Mouse (Mus musculus): ENCODE results near the gene Myo1e. TPM values are rescaled to one million over a fixed set of nuclear protein-coding genes. Genes with fewer than 3 reads are reported as not detected.
"Not testable (repeated sequence)": the region's sequence is repeated elsewhere in the genome, so short reads cannot be mapped to it uniquely, and the experiment has no call there.

Myo1e gene
- total RNA-seq, 2 experiments from 2014 or later: 22.6 to 23.3 TPM

DNA sequence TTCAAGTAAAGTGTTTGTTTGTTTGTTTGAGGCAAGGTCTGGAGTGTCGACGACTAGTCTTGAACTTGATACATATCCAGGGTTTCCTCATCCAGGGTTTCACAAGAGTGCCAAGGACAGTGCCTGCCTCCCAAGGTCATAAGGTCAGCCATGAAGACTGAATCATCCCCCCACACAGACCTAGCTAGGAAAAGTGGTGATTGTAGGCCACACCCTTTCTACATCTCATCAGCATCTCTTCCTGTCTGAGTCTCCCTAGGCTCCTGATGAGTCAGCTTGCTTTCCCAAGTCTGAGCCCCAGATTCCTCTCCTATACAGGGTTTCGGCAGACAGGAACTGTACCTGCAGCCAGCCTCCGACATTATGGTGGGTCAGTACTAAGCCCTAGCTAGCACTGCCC is 41.7 kb downstream of the Myo1e start:
- intact Hi-C loops (cut with DNase I): no loop called here
- DNase-seq: no peak

DNA sequence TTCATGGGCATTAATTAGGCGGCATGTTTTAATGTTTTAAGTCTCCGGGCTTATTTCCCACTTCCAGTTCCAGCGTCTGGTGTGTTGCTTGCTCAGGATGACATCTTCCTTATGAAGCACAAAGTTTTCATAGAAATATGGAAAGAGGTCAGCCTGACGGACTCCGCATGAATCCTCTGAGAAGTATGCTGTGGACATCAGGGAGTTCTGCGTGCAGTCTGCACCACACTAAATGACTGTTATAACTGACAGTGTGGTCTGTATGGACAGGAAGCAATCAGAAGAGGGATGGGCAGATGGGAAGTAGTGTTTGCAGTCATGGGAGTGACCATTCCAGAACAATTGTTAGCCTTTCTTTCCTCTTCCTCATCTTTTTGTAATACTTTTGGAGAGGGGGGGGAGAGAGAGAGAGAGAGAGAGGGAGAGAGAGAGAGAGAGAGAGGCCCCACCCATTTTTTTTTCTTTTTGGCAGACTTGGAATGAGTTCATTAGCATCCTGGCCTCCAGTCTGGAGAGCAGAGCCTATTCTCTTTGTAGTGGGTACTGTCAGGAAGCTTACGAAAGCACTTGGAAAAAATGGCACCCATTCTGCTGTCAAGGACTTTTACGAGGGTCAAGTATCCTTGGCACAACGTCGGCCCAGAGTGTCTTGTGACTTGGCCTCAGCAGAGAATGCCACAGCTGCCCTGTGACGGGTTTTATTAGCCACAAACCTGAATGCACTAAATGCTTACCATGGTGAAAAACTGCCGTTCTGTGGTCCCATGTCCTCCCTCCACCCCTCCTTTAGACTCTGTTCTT is 42.9 kb downstream of the Myo1e start:
- intact Hi-C loops (cut with DNase I): no loop called here
- peak; percentile 54 to 64 for DNase-seq

DNA sequence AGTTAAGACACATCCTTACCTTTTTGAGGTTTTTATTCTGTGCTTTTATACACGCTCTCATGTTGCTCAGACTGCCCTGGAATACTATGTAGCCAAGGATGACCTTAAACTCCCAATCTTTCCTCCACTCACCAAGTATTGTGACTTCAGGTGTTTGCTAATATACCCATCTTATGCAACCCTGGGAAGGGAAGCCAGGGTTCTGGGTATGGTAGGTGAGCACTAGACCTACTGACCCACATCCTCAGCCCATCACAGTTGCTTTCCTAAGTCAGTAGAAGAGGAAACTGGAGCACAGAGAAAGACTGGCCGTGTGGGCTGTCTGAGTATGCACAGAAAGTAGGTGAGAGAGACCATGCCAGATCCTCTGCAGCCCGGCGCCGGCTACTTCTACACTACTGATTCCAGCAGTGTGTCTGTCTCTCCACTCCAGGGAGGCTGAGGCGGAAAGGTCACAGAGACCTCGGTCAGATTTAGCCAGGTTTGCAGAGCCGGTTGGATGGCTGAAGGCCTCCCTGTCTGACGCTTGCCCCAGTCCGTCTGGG is 44.4 kb downstream of the Myo1e start:
- DNase-seq: no peak
- intact Hi-C loops (cut with DNase I): no loop called here

DNA sequence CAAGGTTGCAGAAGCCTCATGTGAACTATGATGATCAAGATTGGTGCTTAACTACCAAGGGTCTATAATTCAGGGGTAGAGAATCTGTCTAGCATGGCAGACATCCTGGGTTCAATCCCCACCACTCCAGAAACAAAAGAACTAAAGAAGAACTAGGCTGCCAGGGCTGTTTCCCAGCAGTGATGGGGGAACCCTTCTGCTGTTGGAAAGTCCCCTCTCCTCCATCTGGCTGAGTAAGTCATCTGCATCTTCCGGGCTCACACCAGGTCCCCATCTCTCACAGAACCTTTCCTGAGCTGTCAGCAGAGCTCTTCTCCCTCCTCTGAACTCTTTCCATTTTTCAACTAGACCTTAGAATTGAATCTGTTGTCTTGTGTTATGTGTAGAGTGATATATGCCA is 45.9 kb downstream of the Myo1e start:
- intact Hi-C loops (cut with DNase I): no loop called here
- no peak for DNase-seq

DNA sequence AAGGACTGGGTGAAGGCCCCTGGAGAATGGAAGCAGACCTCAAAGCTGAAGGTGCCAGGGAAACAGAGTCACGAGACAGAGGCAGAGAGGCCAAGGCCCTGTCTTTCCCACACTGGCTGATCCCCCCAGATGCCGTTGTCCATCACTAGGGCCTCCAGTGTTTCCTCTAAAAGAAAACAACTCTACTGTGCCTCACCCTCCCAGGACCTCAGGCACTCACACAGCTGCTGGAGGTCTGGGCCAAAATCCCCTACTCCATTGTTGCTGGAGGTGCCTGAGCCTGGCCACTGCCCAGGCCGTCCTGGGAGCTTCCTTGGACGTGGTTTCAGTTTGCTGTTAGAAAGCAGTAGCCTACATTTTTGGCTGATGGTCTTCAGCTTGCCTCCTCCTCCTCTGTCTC is 47.9 kb downstream of the Myo1e start:
- intact Hi-C loops (cut with DNase I): loop anchor here (5.0 kb wide), 1 partner anchor 33 kb away; no protein-coding TSS in a partner anchor

DNA sequence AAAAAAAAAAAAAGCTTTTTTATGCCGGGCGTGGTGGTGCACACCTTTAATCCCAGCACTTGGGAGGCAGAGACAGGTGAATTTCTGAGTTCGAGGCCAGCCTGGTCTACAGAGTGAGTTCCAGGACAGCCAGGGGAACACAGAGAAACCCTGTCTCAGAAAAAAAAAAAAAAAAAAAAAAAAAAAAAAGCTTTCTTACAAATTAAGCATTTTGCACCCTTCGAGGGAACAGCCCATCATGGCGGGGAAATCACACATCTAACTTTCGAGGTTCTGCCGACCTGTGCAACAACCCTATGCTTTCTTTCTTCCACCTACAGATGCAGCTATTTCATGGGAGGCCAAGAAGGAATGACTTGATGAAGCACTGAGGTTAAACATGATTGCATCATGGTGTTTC is 48.9 kb downstream of the Myo1e start:
- intact Hi-C loops (cut with DNase I): loop anchor here (5.0 kb wide), 1 partner anchor 34 kb away; no protein-coding TSS in a partner anchor
- DNase-seq: not testable (repeated sequence)

More for the DNA sequence above, 47.9 kb downstream of the Myo1e start:
- DNase-seq: no peak

DNA sequence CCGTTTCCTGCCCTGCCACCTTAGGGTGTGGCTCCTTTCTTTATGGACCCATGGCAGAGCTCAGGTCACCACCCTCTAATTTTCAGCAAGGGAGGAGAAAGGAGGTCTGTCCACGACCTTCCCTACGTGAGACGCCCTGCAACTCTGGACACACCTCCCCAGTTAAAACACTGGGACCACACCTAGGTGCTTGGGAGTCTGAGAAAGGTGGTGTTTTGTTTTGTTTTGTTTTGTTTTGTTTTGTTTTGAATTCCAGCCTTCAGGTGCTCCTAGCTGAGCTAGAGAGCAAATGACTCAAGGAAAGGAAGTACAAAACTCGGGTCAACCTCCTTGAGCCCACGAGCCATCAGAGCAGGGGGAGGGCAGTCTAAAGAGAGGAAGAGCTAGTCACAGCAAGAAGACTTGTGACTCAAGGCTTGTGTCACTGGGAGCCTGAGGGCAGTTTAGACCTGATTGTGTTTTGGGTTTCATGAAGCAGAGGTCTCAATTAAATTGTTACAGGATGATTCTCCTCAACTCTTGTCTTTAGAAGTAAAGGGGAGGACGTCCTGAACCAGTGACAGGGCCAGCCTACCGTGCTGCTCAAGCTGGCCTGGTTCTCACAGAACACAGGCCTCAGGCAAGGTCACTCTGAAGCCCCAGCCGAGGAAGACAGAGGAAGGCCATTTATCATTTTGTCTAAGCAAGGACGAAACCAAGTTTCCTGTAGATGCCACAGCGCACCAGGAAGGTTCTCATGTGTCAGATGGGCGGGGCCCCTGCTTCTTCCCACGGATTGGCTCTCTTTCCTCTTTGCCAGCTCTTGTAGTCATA is 50.3 kb downstream of the Myo1e start:
- intact Hi-C loops (cut with DNase I): loop anchor here (5.0 kb wide), 1 partner anchor 35 kb away; no protein-coding TSS in a partner anchor
- no peak for DNase-seq

DNA sequence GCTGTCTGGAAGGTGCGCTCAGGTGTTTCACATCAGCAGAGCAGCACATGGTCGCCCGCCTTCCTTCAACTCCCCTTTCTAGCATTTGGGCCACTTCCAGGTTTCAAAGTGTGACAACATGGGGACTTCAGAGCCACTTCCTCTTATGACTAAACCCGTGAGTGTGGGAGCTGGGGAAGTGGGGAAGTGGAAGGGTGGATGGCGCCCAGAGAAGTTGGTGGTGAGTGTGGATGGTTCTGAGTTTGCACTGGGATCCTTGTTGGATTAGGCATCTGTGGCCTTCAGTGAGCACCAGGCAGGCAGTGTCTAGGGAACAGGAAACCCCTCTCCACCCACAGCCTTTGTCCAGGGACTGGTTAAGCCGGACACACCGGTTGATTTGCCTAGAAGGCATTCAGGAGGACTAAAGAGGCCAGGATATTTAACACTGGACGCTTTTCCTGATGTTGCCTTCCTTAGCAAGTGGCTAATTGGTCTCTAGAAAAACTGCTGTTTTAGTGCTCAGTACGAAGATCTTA is 53.2 kb downstream of the Myo1e start:
- DNase-seq: peak; percentile 33 to 38
- intact Hi-C loops (cut with DNase I): loop anchor here (2.0 kb wide), 1 partner anchor 52 kb away; no protein-coding TSS in a partner anchor

DNA sequence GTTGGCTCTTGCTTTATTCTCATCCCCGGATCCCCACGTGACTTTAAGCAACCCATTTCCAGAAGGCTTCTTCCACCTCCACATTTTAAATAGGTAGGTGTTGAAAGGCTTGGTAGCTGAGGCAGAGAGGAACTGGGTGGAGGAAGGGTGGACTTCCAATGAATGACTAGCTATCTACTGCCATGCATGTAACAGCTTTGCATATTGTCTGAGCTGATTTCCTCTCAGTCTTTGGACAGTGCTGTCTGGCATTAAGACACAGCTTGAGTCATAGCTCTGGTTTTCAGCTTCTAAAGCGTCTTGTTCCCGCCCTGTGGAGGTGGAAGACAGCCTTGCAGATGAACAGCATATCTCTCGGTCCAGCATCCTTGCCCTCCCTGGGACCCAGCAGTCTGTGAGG is 54.5 kb downstream of the Myo1e start:
- DNase-seq: peak in 1 of 2 experiments; percentile 23
- intact Hi-C loops (cut with DNase I): loop anchor here (2.0 kb wide), 1 partner anchor 53 kb away; no protein-coding TSS in a partner anchor

DNA sequence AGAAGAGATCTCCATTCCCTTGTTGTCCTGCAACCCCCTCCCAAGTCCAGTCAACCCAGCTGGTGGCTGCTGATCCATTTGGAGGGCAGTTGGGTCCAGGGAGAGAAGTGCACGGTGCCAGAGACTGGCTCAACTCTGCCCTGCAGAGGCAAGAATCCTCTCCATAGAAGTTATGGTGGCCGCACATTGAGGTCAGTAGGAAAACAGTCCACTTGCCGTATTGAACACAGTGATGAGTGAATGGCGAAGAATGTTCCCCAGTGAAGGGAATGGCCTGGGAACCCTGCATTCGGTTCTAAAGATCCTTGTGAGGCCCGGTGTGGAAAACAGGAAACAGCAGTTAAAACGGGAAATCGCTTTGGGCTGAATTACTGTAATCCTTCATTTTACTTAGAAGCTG is 56.0 kb downstream of the Myo1e start:
- intact Hi-C loops (cut with DNase I): no loop called here
- DNase-seq: peak in 1 of 2 experiments; percentile 26

DNA sequence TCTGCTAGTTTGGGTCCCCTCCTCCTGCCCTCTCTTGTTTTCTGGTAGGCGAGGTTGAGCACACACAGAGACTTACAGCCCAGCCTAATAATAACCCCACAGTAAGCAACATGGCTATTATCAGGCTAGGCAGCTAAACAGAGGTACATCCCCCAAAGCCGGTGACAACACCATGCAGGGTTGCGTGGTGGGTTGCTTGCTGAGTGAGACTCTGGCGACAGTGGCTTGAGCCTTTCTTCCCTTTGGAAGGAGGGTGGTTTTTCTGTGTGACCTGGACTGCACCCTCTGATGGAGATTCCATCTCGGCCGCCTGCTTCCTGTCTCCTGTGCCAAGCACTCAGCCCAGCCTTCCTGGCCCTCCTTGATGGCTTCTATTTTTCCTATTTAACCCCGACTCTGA is 56.6 kb downstream of the Myo1e start:
- intact Hi-C loops (cut with DNase I): loop anchor here (2.0 kb wide), 1 partner anchor 51 kb away; no protein-coding TSS in a partner anchor
- peak; percentile 56 to 69 for DNase-seq

DNA sequence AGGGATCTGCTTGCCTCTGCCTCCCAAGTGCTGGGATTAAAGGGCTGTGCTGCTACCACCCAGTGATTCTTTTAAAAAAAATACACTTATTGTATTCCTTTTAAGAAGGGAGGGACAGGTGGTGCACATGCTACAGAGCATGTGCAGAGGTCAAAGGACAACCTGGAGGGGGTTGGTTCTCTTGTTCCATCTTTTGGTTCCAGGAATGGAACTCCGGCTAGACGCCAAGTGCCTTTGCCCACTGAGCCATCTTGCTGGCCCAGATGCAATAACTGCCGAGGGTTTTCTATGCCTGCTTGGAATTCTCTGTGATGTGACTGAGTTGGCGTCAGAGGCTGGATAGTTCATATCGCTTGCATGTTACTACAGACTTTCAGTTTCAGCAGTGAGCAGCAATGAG is 58.4 kb downstream of the Myo1e start:
- DNase-seq: no peak
- intact Hi-C loops (cut with DNase I): loop anchor here (2.0 kb wide), 1 partner anchor 49 kb away; no protein-coding TSS in a partner anchor

DNA sequence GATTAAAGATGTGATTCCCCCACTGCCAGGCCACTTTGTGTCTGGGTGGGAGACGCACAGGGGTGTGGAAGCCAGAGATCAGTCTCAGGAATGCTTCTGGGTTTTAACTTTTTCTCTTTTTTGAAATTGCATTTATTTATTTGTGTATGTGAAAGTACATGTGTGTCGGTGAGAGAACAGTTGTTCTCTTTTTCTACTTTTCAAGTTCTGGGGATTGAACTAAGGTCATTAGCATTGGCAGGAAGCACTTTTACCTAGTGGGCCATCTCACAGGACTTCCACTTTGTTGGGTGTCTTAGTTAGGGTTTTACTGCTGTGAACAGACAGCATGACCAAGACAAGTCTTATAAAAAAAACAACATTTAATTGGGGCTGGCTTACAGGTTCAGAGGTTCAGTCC is 59.0 kb downstream of the Myo1e start:
- intact Hi-C loops (cut with DNase I): no loop called here

DNA sequence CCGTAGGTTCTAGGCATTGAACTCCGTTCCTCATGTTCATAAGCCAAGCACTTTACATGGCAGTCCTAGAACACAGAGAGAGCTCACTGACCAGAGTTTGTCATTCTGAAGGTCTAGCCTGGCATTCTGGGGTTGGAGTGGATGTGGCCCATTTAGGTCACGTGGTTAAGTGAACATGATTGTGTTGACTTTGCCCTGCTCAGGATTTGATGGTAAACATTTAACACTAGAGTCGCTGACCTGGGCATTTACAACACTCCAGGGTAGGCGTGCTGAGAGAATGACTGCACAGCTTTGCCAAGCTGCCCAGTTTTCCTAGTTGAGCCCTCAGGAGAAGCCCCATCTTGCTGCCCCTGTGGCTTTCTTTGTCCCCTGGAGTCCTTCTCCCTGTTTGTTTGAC is 60.0 kb downstream of the Myo1e start:
- intact Hi-C loops (cut with DNase I): no loop called here
- no peak for DNase-seq

More for the DNA sequence above, 59.0 kb downstream of the Myo1e start:
- DNase-seq: no peak

DNA sequence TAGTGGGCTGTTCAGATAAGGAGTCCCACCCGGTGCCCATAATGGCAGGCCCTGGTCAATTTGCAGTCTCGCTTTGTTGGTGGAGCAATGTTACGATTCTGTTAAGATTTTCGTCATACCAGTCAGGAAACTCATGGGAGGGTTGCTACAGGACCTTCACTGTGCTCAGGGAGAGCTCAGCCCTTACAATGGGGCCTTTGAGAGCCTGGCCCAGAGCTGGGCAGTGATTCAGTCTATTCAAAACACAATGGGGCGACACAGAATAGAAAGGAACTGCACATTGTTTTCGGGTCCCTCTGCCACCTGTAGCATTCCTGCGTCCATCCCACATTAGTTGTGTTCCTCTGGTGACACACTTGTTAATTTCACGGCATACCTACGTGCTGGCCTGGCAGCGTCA is 62.2 kb downstream of the Myo1e start:
- peak in 1 of 2 experiments; percentile 14 for DNase-seq
- intact Hi-C loops (cut with DNase I): no loop called here

DNA sequence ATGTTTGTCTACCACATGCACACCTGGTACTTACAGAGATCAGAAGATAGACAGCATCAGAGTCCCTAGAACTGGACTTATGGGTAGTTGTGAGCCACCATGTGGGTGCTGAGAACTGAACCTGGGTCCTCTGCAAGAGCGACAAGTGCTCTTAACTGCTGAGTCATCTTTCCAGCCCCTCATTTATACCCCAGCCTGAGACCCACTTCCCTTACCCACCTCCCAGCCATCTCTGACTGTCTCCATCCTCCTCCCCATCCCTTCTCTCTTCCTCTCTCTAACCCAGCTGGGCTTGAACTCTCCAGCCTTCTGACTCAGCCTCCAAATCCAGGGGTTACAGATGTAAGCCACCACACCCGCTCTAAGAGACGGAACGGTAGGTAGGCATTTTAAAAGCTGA is 63.3 kb downstream of the Myo1e start:
- intact Hi-C loops (cut with DNase I): no loop called here
- DNase-seq: no peak

DNA sequence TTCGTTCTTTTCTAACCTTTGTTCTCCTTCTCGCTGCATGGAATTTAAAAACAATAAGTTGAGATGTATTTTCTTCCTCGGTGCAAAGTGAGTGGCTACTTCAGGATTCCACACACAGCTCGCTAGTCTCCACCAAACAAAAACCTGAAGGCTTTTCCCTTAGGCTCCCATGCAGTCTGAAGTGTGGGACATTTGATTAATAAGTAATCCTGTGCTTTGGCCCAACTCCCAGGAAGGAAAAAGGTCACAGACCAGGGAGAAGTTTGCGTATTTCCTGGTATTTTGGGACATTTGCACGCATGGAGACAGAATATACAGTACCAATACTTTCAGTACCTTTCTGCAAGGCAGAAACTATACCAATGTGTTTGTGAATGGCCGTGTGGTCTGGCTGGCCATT is 64.0 kb downstream of the Myo1e start:
- intact Hi-C loops (cut with DNase I): no loop called here
- DNase-seq: no peak

DNA sequence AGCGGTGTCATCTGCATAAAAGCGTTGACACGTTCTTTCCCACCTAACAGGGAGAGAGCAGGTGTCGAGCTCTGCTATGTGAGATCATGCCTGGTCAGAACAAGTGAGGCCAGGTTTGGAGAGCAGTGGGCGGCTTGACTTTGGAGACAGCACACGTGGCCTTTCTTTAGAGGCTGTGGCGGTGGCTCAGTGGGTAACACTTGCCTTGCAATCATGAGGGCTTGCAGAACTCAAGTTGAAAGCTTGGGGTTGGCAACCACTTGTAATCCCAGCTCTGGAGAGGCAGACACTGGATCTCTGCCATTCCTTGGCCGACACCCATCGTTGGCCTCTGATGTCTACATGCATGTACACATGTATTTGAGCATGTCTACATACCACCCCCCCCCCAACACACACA is 64.5 kb downstream of the Myo1e start:
- intact Hi-C loops (cut with DNase I): no loop called here
- DNase-seq: no peak

DNA sequence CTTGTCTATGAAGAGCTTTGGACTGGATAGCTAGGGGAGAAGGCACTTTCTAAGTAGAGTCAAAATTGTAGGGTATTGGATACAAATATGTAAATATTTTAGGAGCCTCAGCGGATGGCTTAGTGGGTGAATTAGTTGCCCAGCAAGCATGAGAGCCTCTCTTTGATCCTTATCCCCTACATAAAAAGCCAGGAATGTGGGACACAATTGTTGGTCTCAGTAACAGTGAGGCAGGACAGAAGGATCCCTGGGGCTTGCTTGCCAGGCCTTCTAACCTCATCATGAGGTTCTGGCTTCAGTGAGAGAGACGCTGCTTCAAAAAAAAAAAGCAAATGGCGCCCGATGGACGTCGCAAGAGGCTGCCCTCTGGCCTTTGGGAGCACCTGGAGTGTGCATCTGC is 66.9 kb downstream of the Myo1e start:
- intact Hi-C loops (cut with DNase I): no loop called here

DNA sequence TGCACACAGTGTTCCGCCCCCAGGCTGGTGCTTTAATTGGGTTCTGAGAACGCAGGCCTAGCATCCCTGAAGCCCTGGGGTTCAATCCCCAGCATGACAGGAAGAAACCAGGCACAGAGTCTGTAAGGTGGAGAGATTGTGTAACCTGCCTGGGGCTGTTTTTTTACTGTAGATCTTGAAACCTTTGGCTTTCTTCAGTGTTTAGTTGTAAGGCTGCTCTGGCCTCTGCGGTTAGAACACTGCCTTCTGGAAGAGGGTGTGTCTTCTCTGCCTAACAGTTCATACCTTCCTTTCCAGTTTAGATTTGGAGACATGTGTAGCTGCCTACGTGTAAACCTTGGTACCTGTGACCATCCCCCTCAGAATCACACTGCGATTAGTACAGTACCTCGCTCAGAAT is 67.3 kb downstream of the Myo1e start:
- no peak for DNase-seq
- intact Hi-C loops (cut with DNase I): no loop called here

More for the DNA sequence above, 66.9 kb downstream of the Myo1e start:
- no peak for DNase-seq
